Mouse (Mus musculus): ENCODE results near the gene Dnajc16. TPM values are rescaled to one million over a fixed set of nuclear protein-coding genes. Genes with fewer than 3 reads are reported as not detected.

Gene Dnajc16
- polyA plus RNA-seq, 1 experiment from 2014 or later: 4.2 TPM

- no peak for TF ChIP-seq CTCF (IDR thresholded peaks at IDR 0.05; ENCODE audit: low read depth)
- WGBS: 1% methylated on average over 4 of the region's 4 CpGs
These were observed 38.7 kb downstream of the Dnajc16 start for GRCm38 (mm10) chr4:141752076-141752421.

DNA sequence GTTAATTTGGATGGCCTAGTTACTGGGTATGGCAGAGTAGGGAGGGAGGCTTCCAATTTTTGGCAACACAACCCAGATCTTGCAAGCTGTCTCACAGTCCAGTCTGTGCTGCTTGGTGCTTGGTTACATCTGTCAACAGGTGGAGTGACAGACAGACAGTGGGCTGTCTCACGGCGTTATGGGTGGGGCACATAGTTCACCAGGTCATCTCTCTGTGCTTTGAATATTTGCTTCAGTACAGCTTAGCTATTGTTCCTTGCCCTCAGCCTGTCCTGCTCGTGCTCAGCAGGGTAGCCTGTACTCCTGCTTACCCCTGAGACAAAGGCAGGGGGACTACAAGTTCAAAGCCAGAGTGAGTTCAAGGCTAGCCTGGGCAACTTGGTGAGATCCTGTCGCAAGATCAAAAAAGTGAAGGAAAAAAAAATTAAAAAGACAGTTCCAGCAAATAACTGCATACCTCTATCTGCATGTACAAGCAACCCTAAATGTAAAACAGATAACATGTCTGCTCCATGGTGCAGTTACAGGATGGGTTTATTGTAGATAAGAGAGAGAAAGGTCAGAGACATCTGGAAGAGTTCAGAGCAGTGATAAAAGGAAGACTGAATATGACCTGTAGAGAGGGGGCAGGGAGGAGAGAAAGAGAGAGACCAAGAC lies 39.2 kb downstream of the Dnajc16 start:
- no peaks in the 10 kb centered on the region for H3K4me1 ChIP-seq (ENCODE audit: insufficient read depth)
- peak; percentile 50 for ATAC-seq (ENCODE audit: insufficient read depth)
- H3K36me3 ChIP-seq (ENCODE audit: insufficient read depth): no peaks in the 10 kb centered on the region
- 29% methylated on average over 4 of the region's 4 CpGs for WGBS
- no peaks in the 10 kb centered on the region for H3K9me3 ChIP-seq (ENCODE audit: low read depth, low read length)
- H3K4me3 ChIP-seq (ENCODE audit: low read depth, low read length): no peak overlapping the region
- H3K27me3 ChIP-seq (ENCODE audit: insufficient read depth, low read length): peaks cover 6% of the 10 kb centered on the region; the same call in 1 of the 2 replicates
- H3K27ac ChIP-seq (ENCODE audit: low read depth): peak overlapping the region; percentile 71; the same call in 1 of the 2 replicates
- no peak overlapping the region for H3K9ac ChIP-seq
- no peak for DNase-seq
- H3K4me2 ChIP-seq: no peak overlapping the region
- no peak for TF ChIP-seq CTCF (IDR thresholded peaks at IDR 0.05; ENCODE audit: low read depth)

More at GRCm38 (mm10) chr4:141752076-141752421, 38.7 kb downstream of the Dnajc16 start:
- no peak overlapping the region for H3K9ac ChIP-seq
- H3K36me3 ChIP-seq (ENCODE audit: insufficient read depth): no peaks in the 10 kb centered on the region
- H3K4me1 ChIP-seq (ENCODE audit: insufficient read depth): no peaks in the 10 kb centered on the region
- DNase-seq (peak; percentile 56), ATAC-seq (ENCODE audit: insufficient read depth) (peak; percentile 78)
- no peak overlapping the region for H3K4me3 ChIP-seq (ENCODE audit: low read depth, low read length)
- peaks cover 2% of the 10 kb centered on the region; the same call in 1 of the 2 replicates for H3K27me3 ChIP-seq (ENCODE audit: insufficient read depth, low read length)
- no peaks in the 10 kb centered on the region for H3K9me3 ChIP-seq (ENCODE audit: low read depth, low read length)
- peak overlapping the region; percentile 71 for H3K27ac ChIP-seq (ENCODE audit: low read depth)
- no peak overlapping the region for H3K4me2 ChIP-seq

GRCm38 (mm10) chr4:141750826-141751225 lies 39.9 kb downstream of the Dnajc16 start:
- no peaks in the 10 kb centered on the region for H3K9me3 ChIP-seq (ENCODE audit: low read depth, low read length)
- 38% methylated on average over 3 of the region's 3 CpGs for WGBS

GRCm38 (mm10) chr4:141749557-141749956 lies 41.2 kb downstream of the Dnajc16 start:
- no peak overlapping the region for H3K4me2 ChIP-seq
- no peak for TF ChIP-seq CTCF (IDR thresholded peaks at IDR 0.05; ENCODE audit: low read depth)
- H3K27ac ChIP-seq (ENCODE audit: low read depth): no peak overlapping the region
- ATAC-seq (ENCODE audit: insufficient read depth) (no peak), DNase-seq (no peak)
- H3K4me3 ChIP-seq (ENCODE audit: low read depth, low read length): no peak overlapping the region
- H3K9ac ChIP-seq: no peak overlapping the region
- peaks cover 6% of the 10 kb centered on the region; the same call in 1 of the 2 replicates for H3K27me3 ChIP-seq (ENCODE audit: insufficient read depth, low read length)
- no peaks in the 10 kb centered on the region for H3K36me3 ChIP-seq (ENCODE audit: insufficient read depth)
- 28% methylated on average over 11 of the region's 11 CpGs for WGBS
- H3K4me1 ChIP-seq (ENCODE audit: insufficient read depth): no peaks in the 10 kb centered on the region
- H3K9me3 ChIP-seq (ENCODE audit: low read depth, low read length): no peaks in the 10 kb centered on the region

More at GRCm38 (mm10) chr4:141750826-141751225, 39.9 kb downstream of the Dnajc16 start:
- no peak overlapping the region for H3K4me3 ChIP-seq (ENCODE audit: low read depth, low read length)
- H3K9ac ChIP-seq: no peak overlapping the region
- H3K27me3 ChIP-seq (ENCODE audit: insufficient read depth, low read length): peaks cover 6% of the 10 kb centered on the region; the same call in 1 of the 2 replicates
- H3K36me3 ChIP-seq (ENCODE audit: insufficient read depth): no peaks in the 10 kb centered on the region
- peak overlapping the region; percentile 33 for H3K27ac ChIP-seq (ENCODE audit: low read depth)
- no peak for DNase-seq
- TF ChIP-seq CTCF (IDR thresholded peaks at IDR 0.05; ENCODE audit: low read depth): no peak
- H3K4me1 ChIP-seq (ENCODE audit: insufficient read depth): no peaks in the 10 kb centered on the region
- no peak for ATAC-seq (ENCODE audit: insufficient read depth)
- no peak overlapping the region for H3K4me2 ChIP-seq

- no peaks in the 10 kb centered on the region for H3K4me1 ChIP-seq (ENCODE audit: insufficient read depth)
- peaks cover 6% of the 10 kb centered on the region; the same call in 1 of the 2 replicates for H3K27me3 ChIP-seq (ENCODE audit: insufficient read depth, low read length)
- H3K9ac ChIP-seq: no peak within 1 kb of the TSS
- ATAC-seq (ENCODE audit: insufficient read depth) (0 out of 2 replicates have a peak, but pooled peaks have one; percentile 35), DNase-seq (no peak)
- 22% methylated on average over 25 of the region's 25 CpGs for WGBS
- TF ChIP-seq CTCF (IDR thresholded peaks at IDR 0.05; ENCODE audit: low read depth): no peak
- no peaks in the 10 kb centered on the region for H3K9me3 ChIP-seq (ENCODE audit: low read depth, low read length)
- H3K4me2 ChIP-seq: no peak within 1 kb of the TSS
- no peaks in the 10 kb centered on the region for H3K36me3 ChIP-seq (ENCODE audit: insufficient read depth)
- no peak within 1 kb of the TSS for H3K27ac ChIP-seq (ENCODE audit: low read depth)
- no peak within 1 kb of the TSS for H3K4me3 ChIP-seq (ENCODE audit: low read depth, low read length)
These were observed 44.0 kb downstream of the Dnajc16 start, which contains the start of gene Agmat for GRCm38 (mm10) chr4:141746578-141747346. Gene Agmat (plus strand): TSS chr4:141746672.

DNA sequence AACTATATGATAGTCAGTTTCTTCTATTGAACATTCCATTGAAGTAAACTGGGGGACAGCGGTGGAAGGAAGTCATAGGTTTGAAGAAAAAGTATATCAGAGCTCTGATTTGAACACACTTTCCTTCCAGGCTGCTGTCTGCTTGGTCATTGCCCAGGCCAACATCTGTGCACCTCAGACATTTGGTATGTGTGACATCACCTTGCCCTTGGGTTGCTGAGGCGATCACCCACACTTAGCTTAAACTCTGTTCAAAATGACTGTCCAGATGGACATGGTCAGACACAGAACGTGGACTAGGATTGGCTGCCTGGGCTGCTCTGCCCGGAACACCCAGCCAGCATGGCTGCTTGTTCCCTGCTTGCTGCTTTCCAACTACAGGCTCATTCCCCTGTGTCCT lies 48.4 kb downstream of the Dnajc16 start:
- Histone ChIP-seq H3K4me1 (ENCODE audit: insufficient read depth) (no peaks in the 10 kb centered on the region), H3K4me2 (no peak overlapping the region), H3K4me3 (ENCODE audit: low read depth, low read length) (no peak overlapping the region), H3K9ac (no peak overlapping the region), H3K36me3 (ENCODE audit: insufficient read depth) (no peaks in the 10 kb centered on the region), H3K27me3 (ENCODE audit: insufficient read depth, low read length) (peaks cover 6% of the 10 kb centered on the region; the same call in 1 of the 2 replicates), H3K27ac (ENCODE audit: low read depth) (no peak overlapping the region), H3K9me3 (ENCODE audit: low read depth, low read length) (no peaks in the 10 kb centered on the region)
- no peak for TF ChIP-seq CTCF (IDR thresholded peaks at IDR 0.05; ENCODE audit: low read depth)
- no peak for DNase-seq
- WGBS: 73% methylated on average over 4 of the region's 4 CpGs
- ATAC-seq (ENCODE audit: insufficient read depth): no peak

DNA sequence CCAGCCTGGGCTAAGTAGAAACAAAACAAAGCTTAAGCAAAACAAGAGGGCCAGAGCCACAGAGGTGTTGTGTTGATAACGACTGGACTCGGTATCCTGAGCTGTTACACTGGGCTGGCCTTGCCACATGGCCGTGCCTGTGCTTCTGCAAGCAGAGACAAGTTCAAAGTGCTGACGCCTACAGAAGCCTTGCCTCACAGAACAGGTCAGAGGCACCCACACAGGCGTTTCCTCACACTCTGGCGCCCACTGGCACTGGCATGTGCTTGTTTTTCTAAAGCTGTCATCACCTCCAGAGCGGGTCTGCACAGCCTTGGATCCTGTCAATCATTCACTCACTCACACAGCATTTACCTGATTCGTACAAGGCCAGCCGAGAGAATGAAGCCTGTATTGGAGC lies 48.9 kb downstream of the Dnajc16 start:
- no peaks in the 10 kb centered on the region for H3K4me1 ChIP-seq (ENCODE audit: insufficient read depth)
- H3K27ac ChIP-seq (ENCODE audit: low read depth): no peak overlapping the region
- 0 out of 2 replicates have a peak, but pooled peaks have one; percentile 49 for ATAC-seq (ENCODE audit: insufficient read depth)
- H3K27me3 ChIP-seq (ENCODE audit: insufficient read depth, low read length): peaks cover 2% of the 10 kb centered on the region; the same call in 1 of the 2 replicates
- 23% methylated on average over 9 of the region's 9 CpGs for WGBS
- DNase-seq: peak; percentile 18
- H3K4me3 ChIP-seq (ENCODE audit: low read depth, low read length): no peak overlapping the region
- no peak overlapping the region for H3K9ac ChIP-seq
- no peaks in the 10 kb centered on the region for H3K36me3 ChIP-seq (ENCODE audit: insufficient read depth)
- H3K9me3 ChIP-seq (ENCODE audit: low read depth, low read length): no peaks in the 10 kb centered on the region
- TF ChIP-seq CTCF (IDR thresholded peaks at IDR 0.05; ENCODE audit: low read depth): no peak
- no peak overlapping the region for H3K4me2 ChIP-seq
